Mouse (Mus musculus): Measurements from ENCODE around the gene Rpa1. TPM values are rescaled to one million over a fixed set of nuclear protein-coding genes. Genes with fewer than 3 reads are reported as not detected.

The Rpa1 gene
- polyA plus RNA-seq, 1 experiment from 2014 or later, result 119 TPM

Small RNAs within 50 kb of the gene (microRNA-seq; reads per million reads assigned to microRNA genes)
- gene Gm47300, result not detected

Other genes with a start within 250 kb of the Rpa1 start
- 16.1 and 16.2 TPM in 2 replicates for gene Hic1, start 178.8 kb downstream of the Rpa1 start, polyA plus RNA-seq (2015; fragmentation: Nextera tagmentation; extraction: Ambion mirVana)
- 26.1 and 26.9 TPM in 2 replicates for gene Ovca2, start 169.5 kb downstream of the Rpa1 start, polyA plus RNA-seq (2015; fragmentation: Nextera tagmentation; extraction: Ambion mirVana)
- 28.2 and 28.4 TPM in 2 replicates for gene Dph1, start 157.1 kb downstream of the Rpa1 start, polyA plus RNA-seq (2015; fragmentation: Nextera tagmentation; extraction: Ambion mirVana)
- 3.8 and 5.0 TPM in 2 replicates for gene Rtn4rl1, start 154.5 kb downstream of the Rpa1 start, polyA plus RNA-seq (2015; fragmentation: Nextera tagmentation; extraction: Ambion mirVana)
- 14.9 and 15.3 TPM in 2 replicates for gene Smyd4, start 109 bp upstream of the Rpa1 start, polyA plus RNA-seq (2015; fragmentation: Nextera tagmentation; extraction: Ambion mirVana)
- 121 and 127 TPM in 2 replicates for gene Serpinf1, start 74.4 kb upstream of the Rpa1 start, polyA plus RNA-seq (2015; fragmentation: Nextera tagmentation; extraction: Ambion mirVana)
- gene Serpinf2, start 91.3 kb upstream of the Rpa1 start, polyA plus RNA-seq (2015; fragmentation: Nextera tagmentation; extraction: Ambion mirVana), result 57.8 and 60.2 TPM in 2 replicates
- gene Wdr81, start 106.4 kb upstream of the Rpa1 start, polyA plus RNA-seq (2015; fragmentation: Nextera tagmentation; extraction: Ambion mirVana), result 7.2 and 7.3 TPM in 2 replicates
- 26.8 and 27.1 TPM in 2 replicates for gene Tlcd2, start 113.4 kb upstream of the Rpa1 start, polyA plus RNA-seq (2015; fragmentation: Nextera tagmentation; extraction: Ambion mirVana)
- gene Prpf8, start 138.5 kb upstream of the Rpa1 start, polyA plus RNA-seq (2015; fragmentation: Nextera tagmentation; extraction: Ambion mirVana), result 64.0 and 66.2 TPM in 2 replicates
- gene Rilp, start 161.8 kb upstream of the Rpa1 start, polyA plus RNA-seq (2015; fragmentation: Nextera tagmentation; extraction: Ambion mirVana), result 1.7 and 2.0 TPM in 2 replicates
- 19.2 and 19.5 TPM in 2 replicates for gene Scarf1, start 165.2 kb upstream of the Rpa1 start, polyA plus RNA-seq (2015; fragmentation: Nextera tagmentation; extraction: Ambion mirVana)
- gene Slc43a2, start 183.4 kb upstream of the Rpa1 start, polyA plus RNA-seq (2015; fragmentation: Nextera tagmentation; extraction: Ambion mirVana), result 9.4 and 9.7 TPM in 2 replicates
- 70.4 and 72.1 TPM in 2 replicates for gene Pitpna, start 239.8 kb upstream of the Rpa1 start, polyA plus RNA-seq (2015; fragmentation: Nextera tagmentation; extraction: Ambion mirVana)